Mouse (Mus musculus): ENCODE measurements around the gene Wdhd1. TPM values are rescaled to one million over a fixed set of nuclear protein-coding genes. Genes with fewer than 3 reads are reported as not detected.
"Not testable (repeated sequence)": the region's sequence is repeated elsewhere in the genome, so short reads cannot be mapped to it uniquely, and the experiment has no call there.

The Wdhd1 gene
- 24.3 and 28.1 TPM in 2 replicates for polyA plus RNA-seq (2015; fragmentation: Nextera tagmentation; extraction: Ambion mirVana)

GRCm38 (mm10) chr14:47276637-47277393 is at the start of gene Wdhd1, which contains the start of gene Socs4:
TSS of gene Wdhd1 (minus strand) at chr14:47276857.
TSS of gene Socs4 (plus strand) at chr14:47276931.
- peak; percentile 95 for DNase-seq (ENCODE audit: low spot score)

DNA sequence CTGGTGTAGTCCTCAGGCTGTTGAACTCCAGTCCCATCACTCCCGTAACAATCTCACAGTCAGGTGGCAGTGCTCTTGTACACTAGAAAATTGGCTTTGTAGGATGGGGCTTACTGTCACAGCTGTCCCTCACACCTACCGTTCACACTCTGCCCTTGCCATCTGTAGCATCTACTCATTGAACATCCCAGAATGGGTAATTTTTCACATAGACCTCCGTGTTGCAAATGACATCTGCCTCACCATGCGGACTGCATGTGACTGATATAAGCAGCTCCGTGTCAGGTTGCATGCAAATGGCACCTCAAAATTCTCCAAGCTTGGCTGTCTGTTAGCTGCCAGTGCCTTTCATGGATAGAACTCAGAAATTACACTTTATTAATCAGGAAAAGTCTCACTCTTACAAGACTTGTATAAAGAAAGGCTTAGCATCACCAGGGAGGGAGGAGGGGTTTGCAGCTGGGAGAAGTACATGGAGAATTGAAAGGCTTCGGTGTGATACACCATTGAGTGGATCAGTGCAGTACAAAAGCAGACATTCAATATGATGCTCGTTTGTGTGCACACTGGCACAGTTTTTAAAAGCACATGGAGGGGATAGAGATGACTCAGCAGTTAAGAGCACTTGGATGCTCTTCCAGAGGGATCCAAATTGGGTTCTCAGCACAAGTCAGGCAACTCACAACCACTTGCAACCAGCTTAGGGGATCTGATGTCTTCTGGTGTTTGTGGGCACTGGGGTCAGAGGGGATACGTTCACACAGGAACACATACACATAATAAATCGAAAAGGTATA is 49.5 kb upstream of the Wdhd1 start:
- DNase-seq (ENCODE audit: low spot score) = no peak

GRCm38 (mm10) chr14:47321581-47321980 is 44.9 kb upstream of the Wdhd1 start:
- DNase-seq (ENCODE audit: low spot score) = not testable (repeated sequence)

- no peak for DNase-seq (ENCODE audit: low spot score)
These were observed 42.7 kb upstream of the Wdhd1 start for GRCm38 (mm10) chr14:47319362-47319761.

DNA sequence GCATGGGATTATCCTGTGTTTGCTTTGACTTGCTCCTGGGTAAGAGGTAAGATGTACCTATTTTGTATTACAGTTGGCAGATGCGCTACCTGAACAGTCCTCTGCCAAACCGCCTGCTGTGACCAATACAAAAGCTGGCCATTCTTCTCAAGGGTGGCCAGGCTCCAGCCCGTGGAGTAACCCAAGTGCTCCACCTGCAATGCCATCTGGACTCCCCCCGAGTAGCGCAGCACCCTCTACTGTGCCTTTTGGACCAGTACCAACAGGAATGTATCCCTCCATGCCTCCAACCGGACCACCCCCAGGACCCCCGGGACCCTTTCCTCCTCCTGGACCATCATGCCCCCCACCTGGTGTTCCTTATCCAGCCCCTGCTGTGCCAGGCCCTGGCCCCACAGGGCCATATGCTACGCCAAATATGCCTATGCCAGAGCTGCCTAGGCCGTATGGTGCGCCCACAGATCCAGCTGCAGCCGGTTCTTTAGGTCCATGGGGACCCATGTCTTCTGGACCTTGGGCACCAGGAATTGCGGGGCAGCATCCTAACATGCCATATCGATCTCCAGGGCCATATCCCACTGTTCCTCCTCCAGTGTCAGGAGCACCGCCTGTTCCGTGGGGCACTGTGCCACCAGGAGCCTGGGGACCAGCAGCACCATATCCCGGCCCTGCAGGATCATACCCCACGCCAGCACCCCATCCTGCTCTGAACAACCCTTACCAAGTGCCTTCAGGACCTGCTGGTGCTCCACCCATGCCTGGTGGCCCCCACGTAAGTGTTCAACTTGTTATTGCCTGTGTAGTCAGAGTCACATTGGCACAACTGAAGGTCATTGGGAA is 33.9 kb upstream of the Wdhd1 start:
- DNase-seq (ENCODE audit: low spot score) = no peak

GRCm38 (mm10) chr14:47309061-47309460 is 32.4 kb upstream of the Wdhd1 start:
- DNase-seq (ENCODE audit: low spot score) = no peak

- DNase-seq (ENCODE audit: low spot score) = no peak
These were observed 31.0 kb upstream of the Wdhd1 start for GRCm38 (mm10) chr14:47307669-47308068.

DNA sequence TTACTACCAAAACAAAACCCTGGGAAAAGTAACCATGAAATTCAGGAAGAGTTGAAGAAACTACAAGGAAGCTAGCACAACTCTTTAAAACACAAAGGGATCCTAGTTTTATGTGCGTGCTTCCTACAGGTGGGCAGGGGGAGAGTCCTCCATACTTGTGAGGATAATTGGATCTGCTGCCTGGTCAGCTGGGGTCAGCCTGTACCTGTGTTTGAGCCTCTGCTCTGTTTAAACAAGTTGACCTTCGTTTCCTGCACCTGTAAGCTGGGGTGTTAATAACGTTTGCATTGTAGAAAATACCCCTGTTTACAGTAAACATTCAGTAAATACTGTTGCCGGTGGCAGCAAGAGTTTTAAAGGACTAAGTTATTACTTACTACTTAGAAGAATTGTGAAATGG is 29.3 kb upstream of the Wdhd1 start:
- DNase-seq (ENCODE audit: low spot score) = no peak

DNA sequence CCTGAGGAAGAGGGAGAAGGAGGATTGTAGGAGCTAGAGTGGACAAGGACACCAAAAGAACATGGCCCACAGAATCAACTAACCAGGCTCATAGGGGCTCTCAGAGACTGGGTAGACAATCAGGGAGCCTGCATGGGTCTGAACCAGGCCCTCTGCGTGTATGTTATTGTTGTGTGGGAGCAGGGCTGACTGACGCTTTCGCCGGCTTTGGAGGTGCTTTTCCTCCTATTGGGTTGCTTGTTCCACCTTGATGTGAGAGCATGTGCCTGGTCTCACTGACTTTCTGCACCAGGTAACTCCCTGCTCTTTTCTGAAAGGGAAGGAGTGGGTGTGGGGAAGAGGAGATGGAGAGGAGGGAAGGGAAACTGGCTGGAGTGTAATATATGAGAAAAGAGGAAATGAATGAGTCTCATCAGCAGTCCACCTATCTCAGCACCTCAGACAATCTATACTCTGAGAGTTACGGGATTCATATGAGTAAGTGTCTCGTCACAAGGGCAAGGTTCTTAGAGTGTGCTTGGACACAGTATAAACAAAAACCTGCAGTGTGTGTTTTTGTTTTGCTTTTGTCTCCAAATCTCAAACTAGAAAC is 28.3 kb upstream of the Wdhd1 start:
- no peak for DNase-seq (ENCODE audit: low spot score)

DNA sequence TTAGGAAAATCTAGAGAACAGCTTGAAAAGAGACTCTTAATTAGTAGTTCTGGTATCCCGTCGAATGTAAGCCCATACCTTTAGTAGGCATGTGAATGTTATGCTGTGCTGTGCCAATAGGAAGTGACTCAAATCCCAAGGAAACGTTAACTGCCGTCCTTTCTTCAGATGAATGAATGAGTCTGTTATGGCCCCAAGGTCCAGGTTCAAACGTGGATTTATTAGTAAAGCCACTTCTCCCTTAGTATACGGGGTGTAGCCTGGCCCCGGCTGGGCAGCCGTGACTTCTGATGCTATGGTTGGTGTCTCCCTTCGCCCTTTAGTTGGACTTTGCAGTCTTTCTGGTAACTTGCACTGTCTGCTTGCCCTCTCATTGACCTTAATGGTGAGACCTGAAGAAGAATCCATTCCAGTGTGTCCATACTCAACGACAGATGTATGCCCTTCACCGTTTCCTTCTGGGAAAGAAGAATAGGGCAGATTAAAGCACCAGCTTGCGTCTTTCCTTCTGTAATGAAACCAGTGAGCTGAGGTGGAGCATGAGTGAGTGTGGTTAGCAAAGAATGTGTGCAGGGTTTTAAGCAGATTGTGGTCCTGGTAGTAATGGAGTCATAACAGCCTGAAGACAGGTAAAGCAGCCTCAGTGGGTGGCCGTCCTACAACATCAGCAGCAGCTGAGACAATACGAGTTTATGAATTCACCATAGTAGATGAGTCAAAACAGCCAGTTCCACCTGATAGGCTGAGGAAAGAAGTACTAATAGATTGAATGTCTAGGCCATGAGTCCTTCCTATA is 26.4 kb upstream of the Wdhd1 start:
- no peak for DNase-seq (ENCODE audit: low spot score)

DNA sequence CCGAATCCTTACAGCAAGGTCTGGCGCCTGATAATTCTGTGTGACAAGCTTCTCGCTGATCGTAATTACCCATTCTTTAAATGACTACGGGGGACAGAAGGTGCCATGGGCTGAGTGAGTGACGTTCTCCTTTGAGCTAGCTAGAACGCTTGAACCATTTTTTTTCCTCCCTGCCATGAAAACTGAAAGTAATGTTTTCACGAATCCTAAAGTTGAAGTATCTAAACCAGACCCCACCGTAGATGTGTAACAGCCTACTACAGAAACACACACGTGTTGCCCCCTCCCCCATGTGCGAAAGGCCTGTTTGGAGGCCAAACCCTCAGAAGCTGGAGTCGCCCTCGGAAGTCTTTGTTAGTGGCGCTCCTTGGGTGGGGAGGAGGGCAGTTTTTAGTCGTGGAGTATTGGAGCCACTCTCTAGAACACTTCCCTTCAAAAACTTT is 22.2 kb upstream of the Wdhd1 start:
- peak; percentile 40 for DNase-seq (ENCODE audit: low spot score)

DNA sequence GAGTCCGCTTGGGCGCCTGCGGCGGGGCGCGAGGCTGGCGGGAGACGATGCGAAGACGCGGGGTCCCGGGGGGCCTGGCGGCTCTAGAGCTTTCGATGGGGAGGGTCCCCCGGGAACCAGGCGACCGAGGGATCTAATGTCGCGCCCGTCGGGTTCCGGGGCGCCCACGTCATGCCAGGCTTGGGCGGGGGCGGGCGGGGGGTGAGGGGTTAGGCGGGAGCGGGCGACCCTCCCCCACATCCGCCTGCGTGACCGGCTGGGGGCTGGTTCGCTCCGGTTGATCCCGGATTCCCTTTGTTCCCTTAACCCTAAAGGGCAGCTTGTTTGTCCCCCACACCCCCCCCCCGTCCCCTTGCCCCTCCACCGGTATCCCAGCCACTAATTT is 21.7 kb upstream of the Wdhd1 start:
- no peak for DNase-seq (ENCODE audit: low spot score)

- DNase-seq (ENCODE audit: low spot score) = peak; percentile 85
These were observed 21.2 kb upstream of the Wdhd1 start, which contains the start of gene Mapk1ip1l for GRCm38 (mm10) chr14:47297785-47298407. TSS of gene Mapk1ip1l (plus strand) at chr14:47298266.

DNA sequence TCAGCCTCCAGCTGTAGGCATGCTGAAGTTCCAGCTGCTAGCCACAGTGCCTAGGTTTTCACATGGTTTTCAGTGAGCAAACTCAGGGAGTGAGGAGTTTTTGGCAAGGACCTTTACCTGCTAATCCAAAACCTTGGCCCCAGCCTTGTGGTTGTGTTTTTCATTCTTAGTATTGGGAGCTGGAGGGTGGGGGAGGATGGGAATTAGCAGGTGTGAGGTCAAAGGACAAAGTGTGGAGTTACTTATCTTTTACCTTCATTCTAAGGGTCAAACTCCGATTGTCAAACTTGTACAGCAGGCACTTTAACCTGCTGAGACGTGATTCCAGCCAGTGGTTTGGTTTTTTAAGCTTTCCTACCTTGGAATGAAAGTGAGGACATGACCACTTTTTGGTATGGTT is 19.6 kb upstream of the Wdhd1 start:
- DNase-seq (ENCODE audit: low spot score) = no peak

- DNase-seq (ENCODE audit: low spot score) = no peak
These were observed 17.5 kb upstream of the Wdhd1 start for GRCm38 (mm10) chr14:47294136-47294535.

DNA sequence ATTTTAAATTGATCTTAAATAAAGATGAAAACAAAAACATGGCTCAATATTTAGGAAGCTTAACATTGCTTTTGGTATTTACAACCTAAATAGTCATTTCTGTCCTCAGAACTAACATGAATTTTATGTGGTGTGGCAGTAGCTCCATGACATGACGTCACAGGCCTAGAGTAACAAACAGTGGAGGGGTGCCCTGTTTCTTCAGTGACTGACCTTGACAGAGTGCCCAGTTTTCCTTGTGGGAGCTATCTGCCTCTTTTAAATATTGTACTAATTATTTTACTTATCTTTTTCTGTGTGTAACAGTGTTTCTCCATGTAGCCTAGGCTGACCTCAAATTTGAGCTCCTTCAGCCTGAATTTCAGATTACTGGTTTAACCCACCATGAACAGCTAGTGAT is 15.1 kb upstream of the Wdhd1 start:
- DNase-seq (ENCODE audit: low spot score) = no peak

- DNase-seq (ENCODE audit: low spot score) = no peak
These were observed 10.4 kb upstream of the Wdhd1 start for GRCm38 (mm10) chr14:47287021-47287420.

DNA sequence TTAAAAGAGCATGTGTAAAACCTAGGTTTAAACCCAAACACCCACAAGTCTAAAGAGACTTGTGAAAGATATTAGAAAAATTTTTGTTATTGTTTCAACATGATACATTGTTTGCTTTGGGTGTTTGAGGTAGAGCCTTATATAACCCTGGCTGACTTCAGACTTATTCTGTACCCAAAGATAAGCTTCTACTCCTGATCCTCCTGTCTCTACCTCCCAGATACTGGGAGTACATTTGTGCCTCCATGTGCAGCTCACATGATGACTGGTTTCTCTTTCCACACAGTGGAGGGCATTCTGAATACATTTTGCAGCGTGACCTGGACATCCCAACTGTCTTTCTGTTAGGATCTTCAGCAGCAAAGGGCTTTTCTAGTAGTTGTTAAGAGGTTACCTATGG is 9.6 kb upstream of the Wdhd1 start:
- no peak for DNase-seq (ENCODE audit: low spot score)

DNA sequence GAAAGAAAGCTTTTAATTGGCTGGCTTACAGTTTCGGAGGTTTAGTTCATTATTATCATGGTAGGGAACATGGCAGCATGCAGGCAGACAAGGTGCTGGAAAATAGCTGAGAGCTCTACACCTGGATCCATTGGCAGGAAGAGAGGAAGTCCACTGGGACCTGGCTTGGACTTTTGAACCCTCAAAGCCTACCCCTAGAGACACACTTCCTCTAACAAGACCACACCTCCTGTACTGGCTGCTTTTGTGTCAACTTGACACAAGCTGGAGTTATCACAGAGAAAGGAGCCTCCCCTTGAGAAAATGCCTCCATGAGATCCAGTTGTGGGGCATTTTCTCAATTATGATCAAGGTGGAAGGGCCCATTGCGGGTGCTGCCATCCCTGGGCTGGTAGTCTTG is 8.6 kb upstream of the Wdhd1 start:
- DNase-seq (ENCODE audit: low spot score) = no peak

DNA sequence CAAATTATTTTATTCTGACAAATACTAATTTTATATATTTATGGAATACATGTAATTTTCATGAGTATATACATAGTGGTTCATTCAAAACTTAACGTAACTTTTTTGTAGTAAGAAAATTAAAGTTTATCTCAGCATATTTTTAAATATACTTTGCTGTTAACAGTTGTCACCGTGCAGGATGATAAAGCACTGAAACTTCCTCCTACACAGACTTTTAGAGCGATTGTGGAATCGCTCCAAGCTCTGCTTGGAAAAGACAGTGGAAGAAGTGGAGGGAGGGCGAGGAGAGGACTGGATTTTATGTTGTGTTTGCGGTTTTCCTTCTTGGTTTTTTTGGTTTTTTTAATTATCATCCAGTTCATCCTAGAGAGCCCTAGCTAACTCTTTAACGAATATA is 6.9 kb upstream of the Wdhd1 start:
- no peak for DNase-seq (ENCODE audit: low spot score)

All from thymus, postnatal 0 days (tissue).